Mouse (Mus musculus): Measurements from ENCODE around the gene C2cd5.

GRCm38 (mm10) chr6:143076461-143076860, 23.5 kb downstream of the C2cd5 start:
- TF ChIP-seq CTCF (IDR thresholded peaks at IDR 0.05; ENCODE audit: insufficient read depth, low read depth, low read length) (no peak), POLR2A (IDR thresholded peaks at IDR 0.05; ENCODE audit: insufficient read depth, low read depth, low read length) (no peak)

Data from olfactory bulb, adult 2 months (tissue).